Mouse (Mus musculus) liver, postnatal 0 days (tissue): Measurements from ENCODE around the gene Yipf2.

ENCODE experiments used
- CTCF ChIP-seq: sonication (generic); IDR thresholded peaks from 2 replicates; pipeline ENCODE4 v1.5.1; 2016; ENCODE audit warnings: antibody characterized with exemption, low read depth
- EP300 ChIP-seq: IDR thresholded peaks from 2 replicates; pipeline ENCODE4 v1.6.1; 2016; ENCODE audit warnings: antibody characterized with exemption, low read depth, mild to moderate bottlenecking

- TF ChIP-seq EP300 (no peak), CTCF (peak; percentile 75)
These were observed 38.0 kb upstream of the Yipf2 start for GRCm38 (mm10) chr9:21630673-21631072.
